Mouse (Mus musculus) spleen, adult 18-20 months (tissue): ENCODE data around the gene Smg1.
A peak's percentile ranks its signal among the peaks of the same experiment; 100 is the strongest.
"Not testable (repeated sequence)": the region's sequence is repeated elsewhere in the genome, so short reads cannot be mapped to it uniquely, and the experiment has no call there.

Experiments used
- DNase-seq, 2 experiments: peaks; one replicate each; pipeline ENCODE4 v3.0.0; 2022; ENCODE audit warnings: mixed read lengths in 2 of 2

Gene Smg1

GRCm38 (mm10) chr7:118248069-118248468 is 4.6 kb upstream of the Smg1 start:
- no peak for DNase-seq

- no peak for DNase-seq
Measured at GRCm38 (mm10) chr7:118245260-118245659, 1.8 kb upstream of the Smg1 start.

- no peak for DNase-seq
Measured at GRCm38 (mm10) chr7:118242911-118243412, 508 bp downstream of the Smg1 start.

GRCm38 (mm10) chr7:118242309-118242708 is 1.2 kb downstream of the Smg1 start:
- no peak for DNase-seq

- DNase-seq, result no peak
Measured at GRCm38 (mm10) chr7:118240402-118240801, 3.1 kb downstream of the Smg1 start.

GRCm38 (mm10) chr7:118239996-118240395 is 3.5 kb downstream of the Smg1 start:
- no peak for DNase-seq

- DNase-seq, result peak in 1 of 2 experiments; percentile 19
Measured at GRCm38 (mm10) chr7:118236949-118237348, 6.5 kb downstream of the Smg1 start.

- no peak for DNase-seq
Measured at GRCm38 (mm10) chr7:118234236-118234635, 9.2 kb downstream of the Smg1 start.

- no peak for DNase-seq
Measured at GRCm38 (mm10) chr7:118232613-118233012, 10.9 kb downstream of the Smg1 start.

GRCm38 (mm10) chr7:118219777-118220176 is 23.7 kb downstream of the Smg1 start:
- DNase-seq, result no peak

- DNase-seq, result no peak
Measured at GRCm38 (mm10) chr7:118206396-118206795, 37.1 kb downstream of the Smg1 start.

GRCm38 (mm10) chr7:118195756-118196155 is 47.7 kb downstream of the Smg1 start:
- no peak for DNase-seq

GRCm38 (mm10) chr7:118185878-118186277 is 57.6 kb downstream of the Smg1 start:
- no peak for DNase-seq

GRCm38 (mm10) chr7:118184604-118185003 is 58.9 kb downstream of the Smg1 start:
- no peak for DNase-seq

GRCm38 (mm10) chr7:118181123-118181522 is 62.3 kb downstream of the Smg1 start:
- DNase-seq, result no peak

GRCm38 (mm10) chr7:118179782-118180181 is 63.7 kb downstream of the Smg1 start:
- DNase-seq, result no peak

GRCm38 (mm10) chr7:118175821-118176355 is 67.6 kb downstream of the Smg1 start:
- DNase-seq, result no peak

GRCm38 (mm10) chr7:118170125-118170524 is 73.3 kb downstream of the Smg1 start:
- not testable (repeated sequence) for DNase-seq

GRCm38 (mm10) chr7:118163006-118163405 is 80.5 kb downstream of the Smg1 start:
- no peak for DNase-seq

- no peak for DNase-seq
Measured at GRCm38 (mm10) chr7:118160121-118160520, 83.3 kb downstream of the Smg1 start.

GRCm38 (mm10) chr7:118156461-118156860 is 87.0 kb downstream of the Smg1 start:
- no peak for DNase-seq

- no peak for DNase-seq
Measured at GRCm38 (mm10) chr7:118154150-118154549, 89.3 kb downstream of the Smg1 start.

GRCm38 (mm10) chr7:118143602-118144001 is 99.9 kb downstream of the Smg1 start:
- DNase-seq, result no peak

- no peak for DNase-seq
Measured at GRCm38 (mm10) chr7:118143123-118143522, 100.3 kb downstream of the Smg1 start.

GRCm38 (mm10) chr7:118141271-118141670 is 102.2 kb downstream of the Smg1 start:
- no peak for DNase-seq
